Mouse (Mus musculus): ENCODE measurements around the gene Ficd. TPM values are rescaled to one million over a fixed set of nuclear protein-coding genes. Genes with fewer than 3 reads are reported as not detected.

The Ficd gene
- polyA plus RNA-seq, 1 experiment from 2014 or later: 7.8 TPM

Other genes with a start within 250 kb of the Ficd start
- 13.5 and 14.1 TPM in 2 replicates for gene Wscd2, start 245.5 kb upstream of the Ficd start, polyA plus RNA-seq (2016; fragmentation: Nextera tagmentation; extraction: Ambion mirVana)
- 2.0 and 2.1 TPM in 2 replicates for gene Cmklr1, start 85.4 kb upstream of the Ficd start, polyA plus RNA-seq (2016; fragmentation: Nextera tagmentation; extraction: Ambion mirVana)
- gene 1700069L16Rik, start 11.0 kb upstream of the Ficd start, polyA plus RNA-seq (2016; fragmentation: Nextera tagmentation; extraction: Ambion mirVana): not detected in 2 replicates
- gene Sart3, start 36.7 kb downstream of the Ficd start, polyA plus RNA-seq (2016; fragmentation: Nextera tagmentation; extraction: Ambion mirVana): 71.9 and 80.6 TPM in 2 replicates
- gene Iscu, start 36.9 kb downstream of the Ficd start, polyA plus RNA-seq (2016; fragmentation: Nextera tagmentation; extraction: Ambion mirVana): 101 and 106 TPM in 2 replicates
- 41.0 and 44.1 TPM in 2 replicates for gene Tmem119, start 64.7 kb downstream of the Ficd start, polyA plus RNA-seq (2016; fragmentation: Nextera tagmentation; extraction: Ambion mirVana)
- 1.3 and 2.3 TPM in 2 replicates for gene Selplg, start 96.8 kb downstream of the Ficd start, polyA plus RNA-seq (2016; fragmentation: Nextera tagmentation; extraction: Ambion mirVana)
- 226 and 233 TPM in 2 replicates for gene Coro1c, start 173.0 kb downstream of the Ficd start, polyA plus RNA-seq (2016; fragmentation: Nextera tagmentation; extraction: Ambion mirVana)

Measured in hindbrain, embryonic 12.5 days (tissue).